Mouse (Mus musculus) 3134 (cell line): ENCODE data around the gene Mrps10.
A peak's percentile ranks its signal among the peaks of the same experiment; 100 is the strongest.
"Not testable (repeated sequence)": the region's sequence is repeated elsewhere in the genome, so short reads cannot be mapped to it uniquely, and the experiment has no call there.

Experiments used
- DNase-seq: peaks from one replicate; pipeline ENCODE4 v3.0.0-alpha.2; 2011; ENCODE audit warnings: low spot score; ENCODE audit not compliant: insufficient read length; ENCODE audit errors: extremely low read depth

Gene Mrps10

GRCm38 (mm10) chr17:47368401-47369086 lies at the start of gene Mrps10:
Gene Mrps10, plus strand, starts transcription at chr17:47368887.
- peak; percentile 89 for DNase-seq

- DNase-seq, result no peak
Measured at GRCm38 (mm10) chr17:47318972-47319625, 49.6 kb upstream of the Mrps10 start.

GRCm38 (mm10) chr17:47319761-47320160 lies 48.9 kb upstream of the Mrps10 start:
- DNase-seq, result no peak

GRCm38 (mm10) chr17:47322128-47322990 lies 46.3 kb upstream of the Mrps10 start:
- no peak for DNase-seq

GRCm38 (mm10) chr17:47322991-47323295 lies 45.7 kb upstream of the Mrps10 start:
- no peak for DNase-seq

GRCm38 (mm10) chr17:47327559-47327958 lies 41.1 kb upstream of the Mrps10 start:
- no peak for DNase-seq

- no peak for DNase-seq
Measured at GRCm38 (mm10) chr17:47327969-47328368, 40.7 kb upstream of the Mrps10 start.

- no peak for DNase-seq
Measured at GRCm38 (mm10) chr17:47328552-47329343, 39.9 kb upstream of the Mrps10 start.

- DNase-seq, result no peak
Measured at GRCm38 (mm10) chr17:47330616-47331015, 38.1 kb upstream of the Mrps10 start.

- no peak for DNase-seq
Measured at GRCm38 (mm10) chr17:47332001-47332611, 36.6 kb upstream of the Mrps10 start.

GRCm38 (mm10) chr17:47332664-47333063 lies 36.0 kb upstream of the Mrps10 start:
- DNase-seq, result not testable (repeated sequence)

- DNase-seq, result no peak
Measured at GRCm38 (mm10) chr17:47333409-47333808, 35.3 kb upstream of the Mrps10 start.

GRCm38 (mm10) chr17:47343121-47343520 lies 25.6 kb upstream of the Mrps10 start:
- no peak for DNase-seq

- DNase-seq, result no peak
Measured at GRCm38 (mm10) chr17:47349721-47350319, 18.9 kb upstream of the Mrps10 start.

GRCm38 (mm10) chr17:47359964-47360363 lies 8.7 kb upstream of the Mrps10 start:
- peak; percentile 48 for DNase-seq

- DNase-seq, result no peak
Measured at GRCm38 (mm10) chr17:47361343-47361742, 7.3 kb upstream of the Mrps10 start.

- no peak for DNase-seq
Measured at GRCm38 (mm10) chr17:47369087-47369443, 378 bp downstream of the Mrps10 start.

GRCm38 (mm10) chr17:47371451-47371850 lies 2.8 kb downstream of the Mrps10 start:
- peak; percentile 45 for DNase-seq

- no peak for DNase-seq
Measured at GRCm38 (mm10) chr17:47373991-47374390, 5.3 kb downstream of the Mrps10 start.

- DNase-seq, result no peak
Measured at GRCm38 (mm10) chr17:47376779-47377280, 8.1 kb downstream of the Mrps10 start.
